Mouse (Mus musculus) embryo, embryonic 9.5 days (tissue): ENCODE data around the gene Gale.
"Not testable (repeated sequence)": the region's sequence is repeated elsewhere in the genome, so short reads cannot be mapped to it uniquely, and the experiment has no call there.

Experiments
- DNase-seq: peaks from one replicate; pipeline ENCODE4 v3.0.0-alpha.2; 2017; ENCODE audit errors: extremely low spot score

The Gale gene

DNA sequence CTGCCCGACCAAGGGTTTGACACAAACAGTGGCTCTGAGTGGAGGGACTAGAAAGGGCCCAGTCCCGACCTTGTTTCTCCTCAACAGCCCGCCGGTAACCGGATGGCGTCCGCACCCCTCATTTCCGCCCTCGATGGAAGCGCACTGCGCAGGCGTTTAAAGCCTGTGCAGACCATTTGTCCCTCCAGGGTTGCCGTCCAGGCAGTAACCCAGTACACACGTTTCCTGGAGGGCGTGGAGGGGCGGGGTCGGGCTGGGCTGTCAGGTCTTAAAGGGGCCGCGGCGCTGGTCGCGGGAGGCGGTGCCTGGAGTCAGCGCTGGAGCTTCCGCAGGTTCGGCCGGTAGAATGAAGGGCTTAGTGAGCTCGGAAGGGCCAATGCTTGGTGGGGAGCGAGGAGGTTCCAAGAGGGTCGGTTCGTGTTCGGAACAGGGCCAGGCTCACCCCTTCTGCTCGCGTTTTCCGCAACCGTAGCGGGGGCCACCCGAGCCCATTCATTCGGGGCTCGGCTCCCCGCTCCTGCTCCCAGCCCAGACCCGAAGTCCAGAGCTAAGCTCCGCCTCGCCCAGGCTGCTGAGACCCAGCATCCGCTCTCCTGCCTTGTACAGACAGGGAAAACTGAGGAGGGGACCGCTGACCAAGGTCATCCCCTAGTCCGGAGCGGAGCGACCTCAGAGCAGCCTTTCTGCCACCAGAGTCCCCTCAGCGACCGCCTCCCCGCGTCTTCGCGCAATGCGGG is at the start of gene Gale:
Gale (plus strand) TSS at position 271 of the 737 bp plus-strand sequence.
- DNase-seq, result peak; percentile 94

DNA sequence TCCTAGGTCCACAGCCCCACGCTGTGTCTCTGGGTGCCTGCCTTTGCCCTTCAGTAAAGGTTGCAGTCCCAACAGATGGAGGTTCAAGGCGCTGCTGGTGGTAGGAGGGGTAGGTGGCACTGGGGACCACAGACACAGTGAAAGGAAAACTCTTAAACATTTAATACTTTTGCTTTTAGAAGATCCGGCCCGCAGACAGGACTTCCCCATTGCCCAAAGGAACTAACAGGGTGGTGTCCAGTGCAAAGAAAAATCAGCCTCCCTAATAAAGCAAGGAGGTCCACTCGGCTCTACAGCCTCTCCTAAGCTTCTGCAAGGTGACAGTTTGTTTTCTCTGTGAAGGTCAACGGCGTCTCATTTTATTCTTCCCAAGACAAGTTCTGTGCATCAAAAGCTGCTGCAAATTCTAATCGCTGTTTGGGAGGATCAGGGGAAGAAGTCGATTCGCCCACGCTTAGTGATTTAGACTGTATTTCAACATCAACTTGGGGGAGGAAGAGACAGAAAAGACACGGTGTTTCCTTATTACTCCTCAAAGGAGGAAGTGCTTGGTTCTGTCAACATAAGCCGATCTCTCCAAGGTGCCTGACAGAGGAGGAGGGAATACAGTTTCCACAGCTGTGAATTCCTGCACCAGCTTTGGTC is 44.8 kb upstream of the Gale start:
- DNase-seq, result no peak

DNA sequence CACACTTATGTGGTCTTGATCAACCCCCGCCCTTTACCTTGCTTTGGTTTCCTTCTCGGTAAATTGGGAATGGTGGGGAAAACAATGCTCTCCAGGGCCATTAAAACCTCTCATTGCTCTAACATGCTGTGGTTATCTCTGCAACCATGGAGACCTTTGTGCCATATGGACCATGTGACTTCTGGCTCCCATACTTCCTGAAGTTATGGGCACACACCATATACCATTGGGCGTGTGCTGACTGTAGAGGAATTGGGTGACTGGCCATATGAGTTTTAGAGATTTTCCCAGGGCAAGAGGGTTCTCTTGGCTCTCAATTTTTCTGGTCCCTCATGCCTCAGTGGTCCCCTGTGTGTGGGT is 44.3 kb upstream of the Gale start:
- DNase-seq, result no peak

DNA sequence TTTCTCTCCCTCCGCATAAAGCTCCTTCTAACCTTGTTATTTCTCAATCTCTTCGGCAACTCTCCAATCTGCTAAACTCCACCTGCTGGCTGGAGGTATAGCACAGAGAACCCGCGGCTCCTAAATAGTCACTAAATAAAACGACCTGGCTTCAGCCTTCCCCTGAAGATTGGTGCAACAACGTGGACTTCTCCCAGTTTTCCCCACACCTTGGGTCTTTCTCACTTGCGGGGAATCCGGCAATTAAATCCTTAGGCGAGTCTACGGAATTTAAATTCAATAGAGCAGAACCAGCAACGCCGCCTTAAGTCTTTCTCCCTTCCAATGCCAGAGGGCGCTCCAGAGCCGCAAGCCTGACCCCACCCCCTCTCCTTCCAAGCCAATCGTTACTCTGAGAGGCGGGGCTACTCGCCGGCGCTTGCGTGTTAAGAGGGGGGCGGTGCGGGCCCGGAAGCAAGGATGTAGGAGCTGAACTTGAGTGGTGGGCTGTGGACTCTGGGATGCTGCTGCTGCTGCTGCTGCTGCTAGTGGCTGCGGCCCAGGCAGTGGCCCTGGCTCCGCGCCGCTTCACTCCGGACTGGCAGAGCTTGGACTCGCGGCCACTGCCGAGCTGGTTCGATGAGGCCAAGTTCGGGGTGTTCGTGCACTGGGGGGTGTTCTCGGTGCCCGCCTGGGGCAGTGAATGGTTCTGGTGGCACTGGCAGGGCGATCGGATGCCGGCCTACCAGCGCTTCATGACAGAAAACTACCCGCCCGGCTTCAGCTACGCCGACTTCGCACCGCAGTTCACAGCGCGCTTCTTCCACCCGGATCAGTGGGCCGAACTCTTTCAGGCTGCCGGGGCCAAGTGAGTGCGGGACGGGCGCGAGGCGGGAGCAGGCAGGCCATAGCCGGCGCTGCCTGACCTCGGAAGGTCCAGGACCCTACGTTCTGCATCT is 43.0 kb upstream of the Gale start, which contains the start of gene Fuca1:
Fuca1 (plus strand) TSS at position 432 of the 938 bp plus-strand sequence.
- DNase-seq, result peak; percentile 98

DNA sequence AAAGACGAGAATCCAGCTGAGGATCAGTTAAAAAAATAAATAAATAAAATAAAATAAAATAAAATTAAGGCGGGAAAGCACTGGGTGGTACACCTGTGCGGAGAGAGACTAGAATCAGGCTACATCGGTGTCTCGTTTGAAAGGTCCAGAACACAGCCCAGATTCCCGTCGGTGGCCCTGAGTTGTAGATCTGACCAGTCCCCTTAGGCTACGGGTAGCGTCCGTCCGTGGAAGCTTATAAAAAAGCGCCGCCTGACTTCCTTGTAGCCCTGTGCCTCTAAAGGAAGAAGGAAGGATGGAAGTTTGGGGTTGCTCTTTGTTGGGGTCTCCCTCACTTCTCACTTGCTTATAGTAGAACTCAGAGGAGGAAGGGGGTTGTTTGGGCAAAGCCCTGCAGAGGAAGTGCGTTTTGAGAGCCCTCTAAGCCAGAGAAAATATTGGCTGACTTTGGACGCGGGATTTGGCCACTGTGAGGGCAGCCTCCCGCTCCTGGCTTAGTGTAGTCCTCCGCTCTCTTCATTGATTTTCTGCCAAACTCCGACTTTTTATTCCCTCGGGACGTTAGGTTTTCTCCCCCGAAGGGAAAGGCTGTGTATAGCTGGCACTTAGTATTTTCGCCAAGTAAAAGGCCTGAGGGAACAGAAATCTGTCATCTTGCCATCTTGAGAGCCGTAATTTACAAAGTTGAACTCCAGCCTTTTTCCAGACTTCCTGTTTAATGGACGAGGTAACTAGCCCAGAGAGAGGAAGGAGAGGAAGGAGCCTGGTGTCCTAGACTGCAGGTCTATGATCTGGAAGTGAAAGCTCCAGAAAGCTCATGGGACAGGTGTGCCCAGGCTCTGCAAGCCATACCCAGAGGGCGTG is 42.0 kb upstream of the Gale start:
- DNase-seq, result peak; percentile 20

DNA sequence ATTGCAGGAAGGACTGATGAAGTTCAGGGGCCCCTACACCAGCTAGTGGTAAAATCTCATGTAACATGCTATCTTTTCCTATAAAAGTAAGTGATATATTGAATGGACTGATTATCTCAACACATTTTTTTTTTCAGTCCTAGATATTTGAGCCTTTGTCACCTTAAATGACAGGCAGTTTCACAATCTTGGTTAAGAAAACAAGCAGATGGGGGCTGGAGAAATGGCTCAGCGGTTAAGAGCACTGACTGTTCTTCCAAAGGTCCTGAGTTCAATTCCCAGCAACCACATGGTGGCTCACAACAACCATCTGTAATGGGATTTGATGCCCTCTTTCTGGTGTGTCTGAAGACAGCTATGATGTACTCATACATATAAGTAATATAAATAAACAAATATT is 41.3 kb upstream of the Gale start:
- DNase-seq, result no peak

DNA sequence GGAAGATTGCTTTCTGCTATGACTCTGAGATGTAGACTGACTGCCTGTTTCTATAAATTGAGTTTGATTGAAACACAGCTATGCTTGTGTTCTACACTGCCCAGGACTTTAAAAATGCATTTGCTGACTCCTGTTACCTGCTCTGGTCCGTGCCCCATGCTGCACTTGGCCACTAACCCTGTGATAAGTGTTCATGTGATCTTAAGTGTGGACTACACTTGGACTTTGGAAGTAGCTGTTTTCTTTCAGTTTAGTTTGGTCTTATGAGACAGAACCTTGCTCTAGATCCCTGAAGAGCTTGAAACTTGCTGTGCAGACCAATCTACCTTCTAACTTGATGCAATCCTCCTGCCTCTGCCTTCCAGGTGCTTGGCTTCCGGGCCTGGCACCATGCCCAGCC is 39.1 kb upstream of the Gale start:
- no peak for DNase-seq

DNA sequence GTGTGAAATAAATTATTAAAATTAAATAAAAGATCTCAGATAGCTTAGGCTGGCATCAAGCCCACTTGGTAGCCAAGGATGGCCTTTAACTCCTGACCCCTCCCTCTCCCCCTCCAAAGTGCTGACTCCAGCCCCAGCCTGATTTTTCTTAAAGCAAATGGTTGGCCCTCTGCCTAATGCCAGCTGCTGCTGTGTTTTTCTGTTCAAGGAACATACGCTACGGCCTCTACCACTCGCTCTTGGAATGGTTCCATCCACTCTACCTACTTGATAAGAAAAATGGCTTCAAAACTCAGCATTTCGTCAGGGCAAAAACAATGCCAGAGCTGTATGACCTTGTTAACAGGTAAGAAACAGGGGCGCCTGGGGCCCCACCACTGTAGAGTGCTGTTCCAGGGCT is 38.2 kb upstream of the Gale start:
- no peak for DNase-seq

DNA sequence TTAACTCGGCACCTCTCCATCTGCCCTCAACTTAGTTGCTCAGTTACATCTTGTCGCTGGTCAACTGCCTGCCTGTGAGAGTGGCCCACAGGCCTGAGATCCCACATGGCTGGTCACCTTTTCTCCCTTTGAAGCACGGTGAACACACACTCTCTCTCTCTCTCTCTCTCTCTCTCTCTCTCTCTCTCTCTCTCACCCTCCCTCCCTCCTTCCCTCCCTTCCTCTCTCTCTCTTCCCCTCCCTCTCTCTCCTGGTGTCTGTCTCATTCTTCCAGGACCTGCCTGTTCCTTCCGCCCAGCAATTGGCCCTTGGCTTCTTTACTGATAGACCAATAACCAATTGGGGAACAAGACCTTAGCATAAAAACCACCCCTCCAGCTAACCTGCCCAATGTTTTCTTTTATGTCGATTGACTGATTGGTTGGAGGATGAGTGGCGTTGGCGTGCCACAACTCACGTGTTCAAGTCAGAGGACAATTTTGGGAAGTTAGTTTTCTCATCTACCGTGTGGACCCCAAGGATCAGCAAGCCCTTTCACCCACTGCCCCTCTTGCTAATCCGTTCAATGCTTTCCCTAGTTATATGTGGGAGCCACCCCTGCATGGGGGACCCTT is 37.2 kb upstream of the Gale start:
- no peak for DNase-seq

DNA sequence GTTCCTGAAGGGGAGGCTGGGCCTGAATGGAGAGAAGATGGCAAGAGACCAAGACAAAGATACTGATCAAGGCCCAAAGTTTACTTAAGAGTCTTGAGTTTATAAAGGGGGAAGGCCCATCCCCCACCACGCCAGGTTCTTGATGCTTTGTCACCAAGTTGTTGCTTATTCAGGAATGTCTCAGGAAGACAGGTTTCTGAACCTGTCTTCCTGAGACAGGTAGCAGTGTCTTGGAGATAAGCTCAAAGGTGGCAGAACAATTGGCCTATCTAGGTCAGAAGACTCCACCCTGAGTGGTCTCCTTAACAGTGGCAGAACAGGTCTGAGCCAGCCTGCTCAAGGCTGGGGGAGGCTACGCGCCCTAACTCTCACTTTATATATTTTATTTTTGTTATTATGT is 36.7 kb upstream of the Gale start:
- no peak for DNase-seq

DNA sequence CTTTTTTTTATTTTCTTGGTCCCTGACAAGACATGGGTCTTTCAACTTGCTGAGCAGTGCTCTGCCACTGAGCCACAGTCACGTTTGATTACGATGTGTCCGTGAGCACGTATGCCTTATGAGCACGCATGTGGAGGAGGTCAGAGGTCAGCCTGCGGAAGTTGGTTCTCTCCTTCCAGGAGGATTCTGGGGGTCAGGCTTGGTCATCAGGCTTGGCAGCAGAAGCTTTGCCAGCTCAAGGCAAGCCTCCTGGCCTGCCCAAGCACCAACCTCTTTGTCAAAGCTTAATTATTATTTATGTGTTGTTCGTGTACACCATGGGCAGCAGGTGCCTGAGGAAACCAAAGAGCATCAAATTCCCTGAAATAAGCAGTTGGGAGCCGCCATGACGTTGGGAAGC is 35.2 kb upstream of the Gale start:
- DNase-seq, result no peak

DNA sequence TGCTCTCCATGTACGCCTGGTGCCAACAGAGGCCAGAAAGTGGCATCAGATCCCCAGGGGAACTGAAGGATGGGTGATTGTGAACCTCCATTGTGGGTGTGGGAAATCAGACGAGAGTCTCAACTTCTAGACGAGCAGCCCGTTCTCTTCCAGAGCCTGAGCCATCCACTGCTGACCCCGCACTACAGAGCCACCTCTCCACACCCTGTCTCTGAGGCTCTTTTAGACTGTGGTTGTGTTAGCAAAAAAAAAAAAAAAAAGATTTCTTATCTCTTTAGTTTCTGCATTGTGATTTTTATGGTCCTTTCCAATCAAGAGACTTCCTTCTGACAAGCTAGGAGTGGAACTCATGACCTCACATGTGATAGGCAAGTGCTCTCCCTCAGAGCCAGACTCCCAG is 34.1 kb upstream of the Gale start:
- no peak for DNase-seq

DNA sequence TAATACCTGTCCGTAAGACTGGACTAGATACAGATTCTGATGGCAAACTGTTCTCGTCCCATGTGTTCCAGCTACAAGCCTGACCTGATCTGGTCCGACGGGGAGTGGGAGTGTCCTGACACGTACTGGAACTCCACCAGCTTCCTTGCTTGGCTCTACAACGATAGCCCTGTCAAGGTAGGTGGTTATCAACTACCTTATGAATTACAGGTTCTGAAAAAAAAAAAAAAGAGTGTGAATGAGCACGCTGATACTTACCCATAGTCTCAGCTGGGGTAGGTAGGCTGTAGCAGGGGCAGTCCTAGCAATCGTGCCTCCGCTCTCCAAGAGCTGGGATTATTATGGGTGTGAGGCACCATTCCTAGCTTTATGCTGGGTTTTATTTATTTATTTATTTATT is 33.7 kb upstream of the Gale start:
- DNase-seq, result no peak

DNA sequence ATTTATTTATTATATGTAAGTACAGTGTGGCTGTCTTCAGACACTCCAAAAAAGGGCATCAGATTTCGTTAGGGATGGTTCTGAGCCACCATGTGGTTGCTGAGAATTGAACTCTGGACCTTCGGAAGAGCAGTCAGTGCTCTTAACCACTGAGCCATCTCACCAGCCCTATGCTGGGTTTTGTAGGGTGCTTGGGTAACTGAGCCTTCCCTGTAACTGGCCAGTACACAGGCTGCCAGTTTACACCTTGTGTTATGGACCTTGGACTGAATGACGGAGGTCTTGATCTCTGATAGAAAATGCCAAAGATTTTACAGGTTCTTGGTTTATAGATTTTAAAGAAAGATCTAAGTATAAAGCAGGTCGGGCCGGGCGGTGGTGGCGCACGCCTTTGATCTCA is 33.3 kb upstream of the Gale start:
- DNase-seq, result no peak

DNA sequence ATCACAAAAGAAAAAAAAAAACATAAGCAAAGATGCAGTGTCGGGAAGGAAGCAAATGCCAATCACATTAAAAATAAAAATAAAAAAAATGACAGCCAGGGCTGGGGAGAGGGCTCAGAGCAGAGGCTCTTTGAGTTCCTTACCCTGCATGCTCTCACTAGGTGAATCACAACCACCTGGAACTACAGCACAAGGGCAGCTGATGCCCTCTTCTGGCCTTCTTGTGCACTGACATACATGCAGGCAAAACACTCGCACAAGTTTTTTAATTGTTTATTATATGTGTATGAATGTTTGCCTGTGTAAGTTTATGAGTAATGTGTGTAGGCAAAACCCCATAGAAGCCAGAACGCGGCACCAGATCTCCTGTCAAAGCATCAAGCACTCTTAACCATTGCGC is 31.7 kb upstream of the Gale start:
- no peak for DNase-seq

DNA sequence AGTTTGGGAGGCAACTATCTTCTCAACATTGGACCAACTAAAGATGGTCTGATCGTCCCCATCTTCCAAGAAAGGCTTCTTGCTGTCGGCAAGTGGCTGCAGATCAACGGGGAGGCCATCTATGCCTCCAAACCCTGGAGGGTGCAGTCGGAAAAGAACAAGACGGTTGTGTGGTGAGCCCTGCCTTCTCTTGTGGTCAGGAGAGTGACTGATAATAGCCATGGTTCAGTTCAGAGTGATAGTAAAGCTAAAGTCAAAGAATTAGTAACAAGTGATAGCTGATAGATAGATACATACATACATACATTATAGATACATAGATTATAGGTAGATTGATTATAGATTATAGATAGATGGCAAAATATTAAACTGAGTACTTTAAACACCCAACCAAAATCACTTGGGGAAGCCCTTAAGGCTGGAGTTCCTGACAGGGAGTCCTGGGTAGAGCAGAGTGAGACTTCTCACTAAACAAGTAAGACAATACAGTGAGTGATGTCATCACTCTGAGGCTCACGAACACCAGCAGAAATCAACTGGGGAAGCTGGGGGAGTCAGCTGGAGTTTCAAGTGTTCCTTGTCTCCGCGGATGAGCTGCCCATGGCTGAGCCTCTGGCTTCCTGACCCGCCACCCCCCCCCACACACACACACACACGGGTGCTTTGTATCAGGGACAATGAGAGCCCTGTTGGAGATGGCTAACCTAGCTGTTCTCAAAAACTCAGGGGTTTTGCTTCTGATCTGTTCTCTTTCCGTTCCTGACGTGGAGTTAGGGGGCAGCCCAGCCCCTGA is 28.6 kb upstream of the Gale start:
- no peak for DNase-seq

DNA sequence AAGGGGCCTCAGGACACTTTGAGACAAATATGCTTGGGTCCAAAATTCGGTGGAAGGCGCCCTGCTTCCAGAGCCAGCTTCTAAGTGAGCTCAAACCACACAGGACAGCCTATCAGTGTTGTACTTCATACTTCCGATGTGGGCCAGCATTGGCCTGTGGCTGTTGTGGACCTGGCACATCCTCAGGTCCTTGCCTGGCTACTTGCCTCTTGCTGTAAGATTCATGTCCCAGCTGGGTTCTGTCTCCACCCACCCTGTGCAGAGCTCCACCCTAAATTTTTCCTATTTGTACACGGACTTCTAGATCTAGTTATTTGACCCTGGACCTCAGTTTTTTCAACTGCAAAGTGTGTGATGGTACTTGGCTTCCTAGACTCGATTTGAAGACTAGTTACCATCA is 28.0 kb upstream of the Gale start:
- DNase-seq, result no peak

DNA sequence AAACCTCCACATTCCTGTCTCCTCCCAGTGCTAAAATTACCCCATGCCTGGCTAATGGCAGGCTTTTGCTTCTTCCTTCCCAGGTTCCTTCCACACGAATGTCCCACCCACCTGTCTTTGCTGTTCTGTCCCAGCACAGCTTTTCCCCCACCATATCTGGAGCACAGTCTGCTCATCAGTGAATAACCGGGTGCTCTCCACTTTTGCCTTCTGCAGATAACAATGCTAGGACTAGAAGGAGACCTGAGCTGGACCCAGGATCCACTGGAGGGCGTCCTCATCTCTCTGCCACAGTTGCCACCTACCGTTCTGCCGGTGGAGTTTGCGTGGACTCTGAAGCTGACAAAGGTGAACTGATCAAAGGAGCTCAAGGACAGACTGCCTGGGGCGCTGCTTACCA is 24.7 kb upstream of the Gale start:
- no peak for DNase-seq

DNA sequence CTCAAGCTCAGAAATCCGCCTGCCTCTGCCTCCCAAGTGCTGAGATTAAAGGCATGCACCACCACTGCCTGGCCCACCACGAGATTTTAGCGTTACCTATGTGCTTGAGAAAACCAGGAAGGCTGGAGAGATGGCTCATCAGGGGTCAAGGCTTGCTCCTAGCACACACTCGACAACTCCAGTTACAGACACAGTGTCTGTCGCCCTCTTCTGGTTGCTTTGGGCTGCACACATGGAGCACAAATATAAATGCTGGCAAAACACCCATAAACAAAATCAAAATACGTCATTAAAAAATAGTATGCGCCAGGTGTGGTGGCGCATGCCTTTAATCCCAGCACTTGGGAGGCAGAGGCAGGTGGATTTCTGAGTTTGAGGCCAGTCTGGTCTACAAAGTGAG is 22.5 kb upstream of the Gale start:
- DNase-seq, result not testable (repeated sequence)

DNA sequence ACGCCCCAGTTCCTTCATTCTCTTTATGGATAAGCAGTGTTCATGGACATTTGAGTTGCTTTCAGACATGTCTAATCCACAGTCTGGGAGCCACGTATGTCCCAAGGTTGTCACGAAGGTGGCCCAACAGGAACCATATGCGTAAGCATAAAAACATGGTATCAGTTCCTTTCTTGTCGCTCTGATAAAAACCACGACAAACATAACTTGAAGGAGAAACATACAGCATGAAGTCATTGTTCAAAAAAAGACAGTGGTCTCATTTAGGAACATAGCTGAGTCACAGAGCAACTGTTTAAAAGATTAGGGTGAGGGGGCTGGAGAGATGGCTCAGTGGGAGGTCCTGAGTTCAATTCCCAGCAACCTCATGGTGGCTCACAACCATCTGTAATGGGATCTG is 21.3 kb upstream of the Gale start:
- DNase-seq, result no peak
